Mouse (Mus musculus) heart, adult 2 months (tissue): ENCODE measurements around the gene Gm10153. TPM values are rescaled to one million over a fixed set of nuclear protein-coding genes. Genes with fewer than 3 reads are reported as not detected.
"Not testable (repeated sequence)": the region's sequence is repeated elsewhere in the genome, so short reads cannot be mapped to it uniquely, and the experiment has no call there.

Source experiments
- DNase-seq, 2 experiments: peaks; one replicate each; pipeline ENCODE4 v3.0.0; 2021
- H3K27ac ChIP-seq: fragments of 200-600 bp; 2 replicates; pipeline ENCODE4 v1.8.1; 2022
- H3K27me3 ChIP-seq: fragments of 200-500 bp; 2 replicates; pipeline ENCODE4 v1.6.1; 2012; ENCODE audit warnings: mild to moderate bottlenecking, low read length, inconsistent platforms, mixed read lengths; ENCODE audit not compliant: control insufficient read depth, insufficient read depth
- H3K36me3 ChIP-seq: fragments of 200-500 bp; 2 replicates; pipeline ENCODE4 v1.6.1; 2012; ENCODE audit warnings: low read length, inconsistent platforms; ENCODE audit not compliant: control insufficient read depth, insufficient read depth
- H3K4me1 ChIP-seq: fragments of 200-500 bp; 2 replicates; pipeline ENCODE4 v1.6.1; 2011; ENCODE audit warnings: low read length; ENCODE audit not compliant: control insufficient read depth, insufficient read depth
- H3K4me3 ChIP-seq: fragments of 200-600 bp; 2 replicates; pipeline ENCODE4 v1.8.1; 2022
- H3K79me2 ChIP-seq: fragments of 200-500 bp; replicated peaks from 2 replicates; pipeline ENCODE4 v1.6.1; 2012; ENCODE audit warnings: mild to moderate bottlenecking, inconsistent platforms, low read length, moderate library complexity, mixed read lengths; ENCODE audit not compliant: control insufficient read depth, insufficient read depth
- H3K9ac ChIP-seq: fragments of 200-500 bp; 2 replicates; pipeline ENCODE4 v1.6.1; 2012; ENCODE audit warnings: low read depth, mild to moderate bottlenecking, control low read depth, inconsistent platforms, low read length, mixed read lengths
- CTCF ChIP-seq: fragments of 200-600 bp; IDR thresholded peaks from 2 replicates; pipeline ENCODE4 v1.8.1; 2022; ENCODE audit warnings: antibody characterized with exemption, mild to moderate bottlenecking, moderate library complexity
- EP300 ChIP-seq: fragments of 200-500 bp; IDR thresholded peaks from 2 replicates; pipeline ENCODE4 v1.6.1; 2011; ENCODE audit warnings: low read depth, low read length, control low read depth; ENCODE audit not compliant: insufficient read depth
- POLR2A ChIP-seq: fragments of 200-500 bp; IDR thresholded peaks from 2 replicates; pipeline ENCODE4 v1.6.1; 2011; ENCODE audit warnings: mild to moderate bottlenecking, low read depth, low read length, control low read depth; ENCODE audit not compliant: insufficient read depth
- WGBS: fragments of 180-500 bp; shearing (Covaris S2); methylation state at CpG from one replicate; pipeline ENCODE4 v1.1.7; 2018; 5-methylcytosine and 5-hydroxymethylcytosine counted together
- intact Hi-C: fragments of 180-260 bp; cut with DNase I; formaldehyde crosslinking; loops from one replicate; pipeline ENCODE4 v1.15.1; 2025
- long read RNA-seq: library from polyadenylated mRNA; stranded (forward); transcript quantifications from one replicate; pipeline ENCODE4 v2.0.0, GENCODE M21; 2021
- polyA plus RNA-seq: library from polyadenylated mRNA; depleted of rRNA; stranded (reverse); fragments of >200 nt; gene quantifications from 2 replicates; pipeline ENCODE4 v1.2.3, GENCODE M21; 2012; rRNA removed
- total RNA-seq, 2 experiments: library from RNA; stranded (reverse); gene quantifications; 2 replicates each; pipeline ENCODE4 v1.2.3; 2021

The Gm10153 gene
- total RNA-seq: not detected
- not detected in 2 replicates for polyA plus RNA-seq
- long read RNA-seq: 0 reads

DNA sequence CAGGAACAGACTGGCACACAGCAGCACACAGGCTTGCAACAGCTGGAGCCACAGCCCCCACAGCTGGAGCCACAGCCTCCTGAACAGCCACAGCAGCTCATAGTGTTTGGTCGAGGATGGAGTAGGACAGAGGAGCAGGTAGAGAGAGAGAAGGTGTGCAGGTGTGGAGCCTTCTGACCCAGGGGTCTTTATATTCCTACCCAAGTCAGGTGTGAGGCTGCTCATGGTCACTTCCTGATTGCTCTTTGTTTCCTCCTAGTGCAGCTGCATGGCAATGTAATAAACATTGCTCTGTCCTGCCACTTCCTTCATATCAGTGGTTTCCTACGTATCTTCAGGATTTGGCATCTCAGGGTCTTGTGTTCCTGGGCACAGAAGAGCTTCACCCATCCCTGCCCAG, at the start of gene Gm10153:
Gene Gm10153, minus strand, starts transcription at position 101 of the 400 bp plus-strand sequence.
- WGBS: 26% methylated on average over 2 of the region's 2 CpGs
- Histone ChIP-seq H3K27me3 (no peaks in the 10 kb centered on the region), H3K27ac (no peak within 1 kb of the TSS), H3K4me1 (no peaks in the 10 kb centered on the region), H3K9ac (no peak within 1 kb of the TSS), H3K36me3 (no peaks in the 10 kb centered on the region), H3K79me2 (no peaks in the 10 kb centered on the region), H3K4me3 (no peak within 1 kb of the TSS)
- DNase-seq: no peak
- TF ChIP-seq CTCF (no peak), EP300 (no peak), POLR2A (no peak)
- intact Hi-C loops: no loop called here

DNA sequence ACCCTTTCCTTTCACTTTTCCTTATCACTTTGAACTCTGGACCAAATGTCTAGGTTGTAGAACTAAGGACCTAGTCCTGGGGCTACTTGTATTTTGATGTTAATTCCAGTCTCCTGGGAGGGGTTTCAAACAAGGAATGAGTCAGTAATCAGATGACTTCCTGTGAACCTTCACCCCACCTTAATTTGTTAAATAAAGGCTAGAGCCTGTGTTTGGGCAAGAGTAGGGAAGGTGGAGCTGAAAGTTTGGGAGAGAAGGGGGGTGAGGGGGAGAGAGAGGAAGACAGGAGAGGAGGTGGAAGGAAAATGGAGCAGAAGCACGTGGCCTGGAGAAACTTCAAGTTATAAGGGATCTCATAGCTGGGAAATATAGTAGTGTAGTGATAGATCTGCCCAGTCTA, 41.4 kb upstream of the Gm10153 start:
- Histone ChIP-seq H3K27me3 (no peaks in the 10 kb centered on the region), H3K36me3 (peaks cover 2% of the 10 kb centered on the region; the same call in 1 of the 2 replicates)
- intact Hi-C loops: no loop called here

DNA sequence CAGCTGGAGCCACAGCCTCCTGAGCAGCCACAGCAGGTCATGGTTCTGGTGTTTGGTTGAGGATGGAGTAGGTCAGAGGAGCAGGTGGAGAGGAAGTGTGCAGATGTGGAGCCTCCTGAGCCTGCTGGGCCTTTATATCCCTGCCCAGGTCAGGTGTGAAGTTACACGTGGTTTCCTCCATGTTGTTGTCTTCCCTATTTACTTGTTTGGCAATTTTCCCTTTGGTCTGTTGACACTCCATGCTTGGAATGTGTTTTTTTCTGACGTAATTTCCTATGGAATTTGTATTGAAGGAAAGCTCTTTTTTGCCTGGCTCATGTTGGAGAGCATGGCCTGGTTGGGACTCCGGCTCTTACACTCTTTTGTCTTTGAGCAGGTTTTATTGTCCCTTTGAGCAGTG, 39.7 kb upstream of the Gm10153 start, which contains the start of gene Krtap5-5:
Gene Krtap5-5, minus strand, starts transcription at position 101 of the 400 bp plus-strand sequence.
- H3K4me3 ChIP-seq, H3K36me3 ChIP-seq, H3K9ac ChIP-seq, H3K79me2 ChIP-seq, H3K27ac ChIP-seq, DNase-seq, H3K4me1 ChIP-seq, intact Hi-C loops, H3K27me3 ChIP-seq: not testable (repeated sequence)
- WGBS: 28% methylated on average over 3 of the region's 3 CpGs

More for the DNA sequence above, 41.4 kb upstream of the Gm10153 start:
- Histone ChIP-seq H3K27ac (no peak overlapping the region), H3K4me3 (no peak overlapping the region), H3K79me2 (no peaks in the 10 kb centered on the region), H3K4me1 (peaks cover 2% of the 10 kb centered on the region), H3K9ac (no peak overlapping the region)
- TF ChIP-seq CTCF: no peak
- TF ChIP-seq POLR2A: no peak
- TF ChIP-seq EP300: no peak
- 33% methylated on average over 1 of the region's 1 CpGs for WGBS
- DNase-seq: no peak

DNA sequence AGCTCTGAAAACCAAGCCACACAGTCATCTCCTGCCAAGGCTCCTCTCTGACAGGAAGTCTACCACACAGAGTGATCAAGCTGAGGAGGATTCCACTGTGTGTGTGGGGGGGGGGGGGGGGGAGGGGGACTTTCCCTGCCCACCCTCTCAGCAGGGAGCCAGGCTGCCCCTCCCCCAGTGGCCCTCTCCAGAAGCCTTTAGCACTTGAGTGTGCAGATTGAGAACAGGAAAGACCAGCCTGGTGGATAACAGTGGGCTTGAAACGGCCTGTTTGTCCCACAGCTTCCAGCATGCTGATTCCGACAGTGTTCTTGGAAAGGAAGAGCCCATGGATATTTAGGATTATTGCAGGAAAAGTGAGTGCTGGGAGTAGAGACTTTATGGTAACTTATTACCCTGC, 34.3 kb upstream of the Gm10153 start:
- no peaks in the 10 kb centered on the region for H3K27me3 ChIP-seq
- no peaks in the 10 kb centered on the region for H3K79me2 ChIP-seq
- H3K4me1 ChIP-seq: no peaks in the 10 kb centered on the region
- no peaks in the 10 kb centered on the region for H3K36me3 ChIP-seq
- WGBS: 34% methylated on average over 2 of the region's 2 CpGs
- no peak overlapping the region for H3K27ac ChIP-seq
- no peak for DNase-seq
- TF ChIP-seq POLR2A (no peak), CTCF (no peak), EP300 (no peak)
- no peak overlapping the region for H3K4me3 ChIP-seq
- H3K9ac ChIP-seq: no peak overlapping the region
- intact Hi-C loops: no loop called here

DNA sequence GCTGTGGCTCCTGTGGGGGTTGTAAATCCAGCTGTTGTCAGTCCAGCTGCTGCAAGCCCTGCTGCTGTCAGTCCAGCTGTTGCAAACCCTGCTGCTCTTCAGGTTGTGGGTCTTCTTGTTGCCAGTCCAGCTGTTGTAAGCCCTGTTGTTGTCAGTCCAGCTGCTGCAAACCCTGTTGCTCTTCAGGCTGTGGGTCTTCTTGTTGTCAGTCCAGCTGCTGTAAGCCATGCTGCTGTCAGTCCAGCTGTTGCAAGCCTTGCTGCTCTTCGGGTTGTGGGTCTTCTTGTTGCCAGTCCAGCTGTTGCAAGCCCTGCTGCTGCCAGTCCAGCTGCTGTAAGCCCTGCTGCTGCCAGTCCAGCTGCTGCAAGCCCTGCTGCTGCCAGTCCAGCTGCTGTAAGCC, 21.9 kb upstream of the Gm10153 start:
- DNase-seq, H3K36me3 ChIP-seq, H3K79me2 ChIP-seq, intact Hi-C loops, H3K9ac ChIP-seq, H3K27me3 ChIP-seq, H3K27ac ChIP-seq, H3K4me3 ChIP-seq, H3K4me1 ChIP-seq: not testable (repeated sequence)
- WGBS: 50% methylated on average over 1 of the region's 1 CpGs

DNA sequence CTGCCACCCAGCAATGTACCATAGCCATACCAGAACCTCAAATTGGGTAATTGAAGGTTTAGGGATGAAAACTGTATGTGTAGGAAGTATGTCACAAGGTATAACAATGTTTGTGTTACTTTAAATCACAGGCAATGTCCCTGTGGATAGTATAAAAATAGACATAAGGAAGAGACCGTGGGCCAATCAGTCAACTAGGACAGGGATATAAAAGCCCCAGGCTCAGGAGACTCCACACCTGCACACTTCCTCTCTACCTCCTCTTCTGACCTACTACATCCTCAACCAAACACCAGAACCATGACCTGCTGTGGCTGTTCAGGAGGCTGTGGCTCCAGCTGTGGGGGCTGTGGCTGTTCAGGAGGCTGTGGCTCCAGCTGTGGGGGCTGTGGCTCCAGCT, 21.4 kb upstream of the Gm10153 start, which contains the start of gene Gm7579:
Gene Gm7579, plus strand, starts transcription at position 301 of the 400 bp plus-strand sequence.
- WGBS: 38% methylated on average over 1 of the region's 1 CpGs
- no peak within 1 kb of the TSS for H3K27ac ChIP-seq
- H3K4me3 ChIP-seq: no peak within 1 kb of the TSS
- no peak for DNase-seq
- H3K9ac ChIP-seq: no peak within 1 kb of the TSS
- H3K79me2 ChIP-seq: no peaks in the 10 kb centered on the region
- no peaks in the 10 kb centered on the region for H3K4me1 ChIP-seq
- no peaks in the 10 kb centered on the region for H3K27me3 ChIP-seq
- no peak for TF ChIP-seq CTCF
- TF ChIP-seq POLR2A: no peak
- TF ChIP-seq EP300: no peak
- intact Hi-C loops: no loop called here
- no peaks in the 10 kb centered on the region for H3K36me3 ChIP-seq

DNA sequence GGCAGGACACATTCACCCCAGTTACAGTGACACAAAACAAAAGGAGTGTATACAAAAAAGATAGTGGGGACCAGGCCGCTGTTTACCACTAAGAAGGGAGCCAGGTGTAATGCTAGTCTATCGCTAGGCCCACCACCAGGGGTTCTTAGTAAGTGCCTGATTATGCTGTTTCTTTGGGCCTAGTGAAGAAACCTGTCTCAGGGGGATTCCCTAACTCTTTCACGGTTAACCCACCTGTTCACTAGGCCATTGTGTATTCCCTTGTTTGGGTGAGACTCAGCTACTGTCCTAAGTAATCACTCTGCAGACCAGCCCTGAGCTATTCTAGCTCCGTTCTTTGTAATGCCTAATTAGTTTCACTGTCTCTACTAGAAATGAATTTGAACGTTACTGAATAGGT, 16.7 kb upstream of the Gm10153 start:
- H3K9ac ChIP-seq, H3K27me3 ChIP-seq, H3K27ac ChIP-seq, H3K4me1 ChIP-seq, H3K79me2 ChIP-seq, DNase-seq, H3K36me3 ChIP-seq, intact Hi-C loops, H3K4me3 ChIP-seq: not testable (repeated sequence)
- WGBS: 80% methylated on average over 5 of the region's 5 CpGs
